Mouse (Mus musculus): ENCODE data around the gene Snx25. TPM values are rescaled to one million over a fixed set of nuclear protein-coding genes. Genes with fewer than 3 reads are reported as not detected.

Gene Snx25
- total RNA-seq, 2 experiments from 2014 or later = 45.7 to 48.0 TPM

DNA sequence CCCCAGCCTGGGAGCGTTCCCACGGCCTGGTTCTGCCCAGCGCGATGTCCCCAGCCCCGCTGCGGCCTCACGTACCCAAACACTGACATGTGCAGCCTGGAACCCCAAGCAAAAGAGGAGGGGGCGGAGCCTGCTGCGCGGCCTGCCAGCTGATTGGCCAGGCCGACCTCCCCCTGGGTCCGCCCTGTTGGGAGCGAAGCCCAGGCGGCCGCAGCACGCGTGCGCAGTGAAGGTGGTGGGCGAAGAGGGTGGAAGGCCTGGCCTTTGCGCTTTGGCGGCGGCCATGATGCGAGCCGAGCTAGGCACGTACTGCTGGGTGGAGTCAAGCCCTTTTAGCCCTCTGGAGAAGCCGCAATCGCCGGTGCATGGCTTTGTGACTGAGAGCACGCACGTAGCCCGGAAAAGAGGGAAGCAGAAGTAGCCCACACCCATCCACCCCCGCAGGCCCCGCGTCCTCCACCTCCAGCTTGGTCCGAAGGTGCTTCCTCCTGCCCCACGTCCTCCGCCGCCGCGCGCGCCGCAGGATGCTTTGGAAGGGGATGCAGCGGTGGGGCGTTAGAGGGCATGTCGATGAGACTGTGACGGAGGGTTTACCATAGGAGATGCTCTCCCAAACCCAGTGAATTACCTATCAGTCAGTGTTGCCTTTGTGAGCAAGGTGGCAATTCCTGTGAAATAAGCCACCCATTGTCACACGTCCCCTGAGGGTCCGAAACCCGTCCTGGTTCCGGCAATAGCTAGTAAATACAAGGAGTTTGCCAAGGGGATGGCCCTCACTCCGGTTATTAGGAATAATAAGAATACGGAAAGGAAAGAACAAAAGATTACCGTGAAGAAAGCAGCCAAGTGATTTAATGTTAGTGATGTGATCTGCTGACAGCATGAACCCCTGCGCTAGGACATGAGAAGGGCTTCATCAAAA is 151.9 kb downstream of the Snx25 start:
- DNase-seq (ENCODE audit: extremely low spot score in 1 of 2, low spot score in 2 of 2) = peak; percentile 99
- Histone ChIP-seq H3K4me3 (peak overlapping the region; percentile 68), H3K27ac (peak overlapping the region; percentile 100)
- intact Hi-C loops (cut with DNase I) = loop anchor here (1.0 to 5.0 kb wide), 4 partner anchors 25 to 211 kb away; partner anchors contain the start of genes 1700029J07Rik, Cfap97, Slc25a4 and Snx25
- TF ChIP-seq CTCF (IDR thresholded peaks at IDR 0.05) = no peak

GRCm38 (mm10) chr8:45999138-45999783 is 152.7 kb downstream of the Snx25 start, which contains the start of gene Lrp2bp:
Gene Lrp2bp (plus strand): TSS chr8:45999303.
- Histone ChIP-seq H3K27ac (peak within 1 kb of the TSS; percentile 100), H3K4me3 (peak within 1 kb of the TSS; percentile 68)
- intact Hi-C loops (cut with DNase I) = loop anchor here (1.0 to 5.0 kb wide), 3 partner anchors 24 to 212 kb away; partner anchors contain the start of genes 1700029J07Rik, Cfap97, Slc25a4 and Snx25
- TF ChIP-seq CTCF (IDR thresholded peaks at IDR 0.05) = no peak; the same call in 1 of the 2 replicates
- DNase-seq (ENCODE audit: extremely low spot score in 1 of 2, low spot score in 2 of 2) = peak; percentile 26 to 28

DNA sequence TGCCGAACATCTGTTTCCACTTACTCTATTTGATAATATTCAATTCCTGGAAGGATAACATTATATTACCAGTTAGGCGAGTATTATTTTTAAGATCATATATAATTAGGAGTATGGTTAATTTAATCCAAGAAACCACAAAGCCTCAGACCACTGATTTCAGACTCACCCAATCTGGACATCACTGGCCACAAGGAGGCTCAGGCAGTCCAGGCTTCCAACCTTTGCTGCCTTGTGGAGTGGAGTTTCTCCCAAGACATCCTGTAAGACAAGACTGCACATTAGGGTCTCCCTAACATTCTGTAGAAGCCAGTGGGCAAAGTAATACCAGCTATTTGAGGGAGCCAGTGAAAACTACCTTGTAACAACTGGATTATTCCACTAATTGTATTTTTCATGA is 153.7 kb downstream of the Snx25 start:
- Histone ChIP-seq H3K27ac (no peak overlapping the region), H3K4me3 (peak overlapping the region; percentile 68; the same call in 1 of the 2 replicates)
- TF ChIP-seq CTCF (IDR thresholded peaks at IDR 0.05) = peak; percentile 34
- intact Hi-C loops (cut with DNase I) = loop anchor here (2.0 to 5.0 kb wide), 2 partner anchors 154 to 213 kb away; partner anchors contain the start of genes Cfap97, Slc25a4 and Snx25
- no peak for DNase-seq (ENCODE audit: extremely low spot score in 1 of 2, low spot score in 2 of 2)

DNA sequence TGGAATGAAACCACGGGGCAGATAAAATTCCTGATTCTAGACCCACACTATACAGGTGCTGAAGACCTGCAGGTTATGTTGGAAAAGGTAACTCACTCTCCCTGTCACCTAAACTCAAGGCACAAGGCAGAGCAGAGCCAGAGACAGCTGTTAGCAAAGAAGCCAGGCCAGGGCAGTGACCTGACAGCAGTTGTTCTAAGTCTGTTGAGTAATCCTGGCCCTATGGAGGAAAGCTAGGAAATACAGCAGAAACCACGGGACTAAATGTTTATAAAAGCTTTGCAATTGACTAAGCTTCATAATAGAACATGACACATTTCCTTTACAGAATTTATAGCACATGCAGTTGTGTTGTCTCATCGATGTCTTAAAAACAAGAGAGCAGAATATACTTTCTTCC is 156.4 kb downstream of the Snx25 start:
- TF ChIP-seq CTCF (IDR thresholded peaks at IDR 0.05) = no peak
- intact Hi-C loops (cut with DNase I) = loop anchor here (5.0 kb wide), 1 partner anchor 157 kb away; the partner anchor contains the start of genes Cfap97 and Snx25

DNA sequence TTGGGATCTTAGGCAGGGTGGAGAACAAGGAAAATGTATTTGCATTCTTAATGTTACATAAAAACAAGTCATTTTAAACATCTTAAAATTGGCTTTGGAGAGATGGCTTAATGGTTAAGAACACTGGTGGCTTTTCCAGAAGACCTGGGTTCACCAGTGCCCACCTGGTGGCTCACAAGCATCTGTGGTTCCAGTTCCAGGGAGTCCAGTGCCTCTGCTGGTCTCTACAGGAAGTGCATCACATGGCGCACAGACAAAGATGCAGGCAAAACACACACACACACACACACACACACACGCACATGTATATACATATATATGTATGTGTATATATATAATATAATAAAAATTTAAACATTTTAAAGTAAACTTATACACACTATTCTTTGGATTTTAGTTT is 157.8 kb downstream of the Snx25 start:
- DNase-seq (ENCODE audit: extremely low spot score in 1 of 2, low spot score in 2 of 2) = no peak
- H3K27ac ChIP-seq = no peak overlapping the region
- intact Hi-C loops (cut with DNase I) = no loop called here
- TF ChIP-seq CTCF (IDR thresholded peaks at IDR 0.05) = peak; percentile 39
- H3K4me3 ChIP-seq = no peak overlapping the region

More for the DNA sequence above, 156.4 kb downstream of the Snx25 start:
- H3K27ac ChIP-seq = no peak overlapping the region
- no peak overlapping the region for H3K4me3 ChIP-seq
- DNase-seq (ENCODE audit: extremely low spot score in 1 of 2, low spot score in 2 of 2) = no peak

DNA sequence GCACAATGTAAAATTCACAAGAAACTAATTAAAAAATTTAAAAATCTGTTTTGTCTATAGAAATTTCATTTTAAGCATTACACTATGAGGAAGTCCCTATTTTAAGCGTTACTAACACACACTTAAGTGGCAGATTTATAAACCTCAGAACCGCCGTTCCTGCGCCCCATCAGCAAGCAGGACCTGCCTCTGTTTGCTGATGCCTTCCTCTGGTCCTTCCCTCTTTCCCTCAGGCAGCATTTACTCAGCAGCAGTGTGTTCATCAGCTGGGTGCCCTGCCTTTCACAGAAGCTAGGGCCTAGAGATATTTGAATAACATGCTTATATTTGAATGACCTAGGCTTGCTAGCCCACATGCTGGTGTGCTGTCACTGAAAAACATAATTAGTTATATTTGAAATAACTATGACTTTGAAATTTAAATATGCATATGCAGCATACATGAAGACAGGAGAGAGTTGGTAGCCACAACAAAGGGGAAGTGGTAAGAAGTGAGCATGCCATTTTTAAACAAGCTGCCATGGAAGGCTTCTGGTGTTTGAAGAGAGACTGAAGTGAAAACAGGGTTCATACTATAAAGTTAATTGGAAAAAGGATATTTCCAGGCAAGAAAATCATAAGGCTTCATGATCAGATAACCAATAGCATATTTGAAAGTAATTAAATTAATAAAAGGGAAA is 161.2 kb downstream of the Snx25 start:
- intact Hi-C loops (cut with DNase I) = no loop called here
- Histone ChIP-seq H3K27ac (no peak overlapping the region), H3K4me3 (no peak overlapping the region)
- TF ChIP-seq CTCF (IDR thresholded peaks at IDR 0.05) = no peak
- DNase-seq (ENCODE audit: extremely low spot score in 1 of 2, low spot score in 2 of 2) = no peak

DNA sequence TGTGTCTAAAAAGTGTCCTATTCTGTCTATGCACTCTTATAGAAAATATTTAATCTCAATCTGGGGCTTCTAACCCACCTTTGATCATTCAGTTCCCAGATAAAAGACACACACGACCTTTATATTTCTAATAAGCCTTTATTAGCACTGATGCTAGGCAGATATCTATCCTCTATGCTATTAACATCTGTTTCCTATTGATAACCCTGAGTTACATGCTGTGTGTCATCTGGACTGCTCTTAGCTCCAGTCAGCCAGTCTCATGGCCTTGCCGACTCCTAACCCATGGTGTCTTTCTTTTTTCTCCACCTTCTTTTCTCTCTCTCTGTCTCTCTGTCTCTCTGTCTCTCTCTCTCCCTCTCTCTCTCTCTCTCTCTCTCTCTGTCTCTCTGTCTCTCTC is 163.8 kb downstream of the Snx25 start:
- intact Hi-C loops (cut with DNase I) = no loop called here
- Histone ChIP-seq H3K27ac (no peak overlapping the region), H3K4me3 (no peak overlapping the region)
- DNase-seq (ENCODE audit: extremely low spot score in 1 of 2, low spot score in 2 of 2) = no peak
- TF ChIP-seq CTCF (IDR thresholded peaks at IDR 0.05) = no peak

GRCm38 (mm10) chr8:45986665-45987064 is 165.3 kb downstream of the Snx25 start:
- H3K4me3 ChIP-seq = no peak overlapping the region
- no peak overlapping the region for H3K27ac ChIP-seq
- no peak for DNase-seq (ENCODE audit: extremely low spot score in 1 of 2, low spot score in 2 of 2)
- intact Hi-C loops (cut with DNase I) = no loop called here
- no peak for TF ChIP-seq CTCF (IDR thresholded peaks at IDR 0.05)

Other genes starting within 250 kb of the Snx25 start
- gene Ccdc110, start 217.5 kb downstream of the Snx25 start, total RNA-seq (2021) = 1 to 10 TPM in 1 of 2 experiments, under 1 TPM in 1; 0.84 to 1.3 TPM
- gene 1700029J07Rik, start 176.9 kb downstream of the Snx25 start, total RNA-seq (2021) = 1 to 10 TPM; 1.7 to 2.9 TPM
- gene Ufsp2, start 176.6 kb downstream of the Snx25 start, total RNA-seq (2021) = 10 to 100 TPM; 50.9 to 54.2 TPM
- under 1 TPM; 0.11 to 0.58 TPM for gene Lrp2bp, start 152.9 kb downstream of the Snx25 start, total RNA-seq (2021)
- 1 to 10 TPM; 7.1 to 8.2 TPM for gene Ankrd37, start 146.5 kb downstream of the Snx25 start, total RNA-seq (2021)
- gene Cfap97, start 388 bp downstream of the Snx25 start, total RNA-seq (2021) = 10 to 100 TPM; 21.6 to 22.4 TPM
- gene Slc25a4, start 59.1 kb upstream of the Snx25 start, total RNA-seq (2021) = 100 to 1,000 TPM; 535 to 559 TPM
- gene Helt, start 142.5 kb upstream of the Snx25 start, total RNA-seq (2021) = not detected